Mouse (Mus musculus) heart, embryonic 13.5 days (tissue): ENCODE measurements around the gene Fig4. TPM values are rescaled to one million over a fixed set of nuclear protein-coding genes. Genes with fewer than 3 reads are reported as not detected.

Experiments used
- ATAC-seq: fragments of 200-750 bp; cut with Nextera tagmentation; 2 replicates; pipeline ENCODE4 v1.8.0; 2017; ENCODE audit warnings: moderate TSS enrichment; ENCODE audit not compliant: insufficient number of reproducible peaks, low FRiP score, low TSS enrichment; ENCODE audit errors: extremely low read depth
- H3K27ac ChIP-seq: fragments of 300-500 bp; sonication (generic); replicated peaks from 2 replicates; pipeline ENCODE4 v1.5.1; 2015; ENCODE audit warnings: moderate library complexity, mild to moderate bottlenecking, inconsistent platforms
- H3K27me3 ChIP-seq: fragments of 300-500 bp; sonication (generic); replicated peaks from 2 replicates; pipeline ENCODE4 v1.6.1; 2015; ENCODE audit warnings: mild to moderate bottlenecking, inconsistent platforms
- H3K36me3 ChIP-seq: fragments of 300-500 bp; sonication (generic); 2 replicates; pipeline ENCODE4 v1.6.1; 2015; ENCODE audit warnings: mild to moderate bottlenecking, inconsistent platforms
- H3K4me1 ChIP-seq: fragments of 300-500 bp; sonication (generic); 2 replicates; pipeline ENCODE4 v1.6.1; 2015; ENCODE audit warnings: inconsistent platforms
- H3K4me2 ChIP-seq: fragments of 300-500 bp; sonication (generic); 2 replicates; pipeline ENCODE4 v1.6.1; 2015; ENCODE audit warnings: inconsistent platforms, mild to moderate bottlenecking, moderate library complexity
- H3K4me3 ChIP-seq: fragments of 300-500 bp; sonication (generic); 2 replicates; pipeline ENCODE4 v1.5.1; 2015; ENCODE audit warnings: moderate library complexity, mild to moderate bottlenecking, inconsistent platforms
- H3K9ac ChIP-seq: fragments of 300-500 bp; sonication (generic); 2 replicates; pipeline ENCODE4 v1.6.1; 2015; ENCODE audit warnings: inconsistent platforms, mild to moderate bottlenecking, moderate library complexity
- H3K9me3 ChIP-seq: fragments of 300-500 bp; sonication (generic); 2 replicates; pipeline ENCODE4 v1.6.1; 2016; ENCODE audit warnings: inconsistent platforms
- WGBS: fragments of 180-500 bp; shearing (Covaris S2); methylation state at CpG from one replicate; pipeline ENCODE4 v1.1.7; 2015; ENCODE audit warnings: mixed read lengths; 5-methylcytosine and 5-hydroxymethylcytosine counted together
- polyA plus RNA-seq: library from polyadenylated mRNA; unstranded; fragments of >200 nt; fragmentation: Nextera tagmentation; extraction: Ambion mirVana; gene quantifications from 2 replicates; pipeline ENCODE4 v1.2.1, GENCODE M21; 2015

Gene Fig4
- polyA plus RNA-seq, 1 experiment from 2014 or later = 44.0 TPM

DNA sequence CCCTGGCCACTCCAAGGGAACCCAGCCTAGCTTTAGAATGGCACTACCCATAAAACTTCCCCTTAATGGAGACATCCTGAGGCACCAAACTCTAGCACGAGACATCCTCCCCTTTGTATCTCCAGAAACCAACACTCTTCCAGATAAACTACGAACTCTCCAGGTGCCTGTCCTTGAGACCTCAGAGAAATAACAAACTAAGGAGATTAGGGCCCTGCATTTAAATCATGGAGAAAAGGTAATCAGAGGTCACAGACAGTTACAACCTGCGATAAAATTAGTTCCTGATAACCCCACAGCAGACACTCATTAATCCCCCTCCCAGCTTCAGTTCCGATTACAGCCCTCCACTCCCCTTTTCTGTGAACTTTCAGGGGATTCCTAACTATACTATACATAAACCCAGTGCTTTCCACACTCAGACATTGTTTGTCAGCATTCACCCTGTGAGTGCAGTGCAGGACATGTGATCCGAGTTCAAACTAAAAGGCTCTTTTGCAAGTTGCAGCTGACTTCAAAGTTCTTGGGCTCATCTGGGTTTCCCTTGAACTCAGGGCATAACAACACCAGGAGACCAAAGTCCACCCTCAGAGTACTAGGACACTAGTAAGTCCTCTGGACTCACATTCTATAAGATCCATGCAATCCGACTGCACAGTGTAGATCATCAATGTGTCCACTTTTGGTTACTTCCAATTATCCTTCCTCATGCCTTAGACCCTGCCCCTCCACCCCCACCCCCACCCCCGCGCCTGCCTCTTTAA, 42.6 kb downstream of the Fig4 start:
- Histone ChIP-seq H3K4me3 (no peak overlapping the region), H3K4me2 (no peak overlapping the region), H3K27me3 (no peaks in the 10 kb centered on the region), H3K9me3 (no peaks in the 10 kb centered on the region), H3K4me1 (peaks cover 21% of the 10 kb centered on the region), H3K27ac (no peak overlapping the region), H3K9ac (0 out of 2 replicates have a peak overlapping the region, but pooled peaks have one; percentile 33), H3K36me3 (peaks cover 41% of the 10 kb centered on the region)
- WGBS = 29% methylated on average over 8 of the region's 8 CpGs
- no peak for ATAC-seq

DNA sequence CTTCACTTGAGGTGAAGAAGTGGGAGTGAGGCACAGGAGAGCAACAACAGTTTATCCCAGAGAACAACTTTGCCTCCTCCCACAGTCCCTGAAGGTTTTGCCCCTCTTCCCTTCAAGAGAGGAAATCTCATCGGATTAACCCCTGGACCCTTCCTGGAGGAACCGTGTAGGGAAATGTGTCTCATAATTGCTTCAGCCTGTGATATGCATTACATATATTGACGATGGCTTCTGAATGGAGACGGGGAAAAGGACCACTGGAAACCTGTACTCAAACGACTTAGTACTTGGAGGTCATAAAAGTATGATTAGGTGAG, 52.4 kb downstream of the Fig4 start:
- ATAC-seq = no peak
- H3K9ac ChIP-seq = no peak overlapping the region
- H3K27ac ChIP-seq = no peak overlapping the region
- H3K4me1 ChIP-seq = peaks cover 25% of the 10 kb centered on the region
- no peaks in the 10 kb centered on the region for H3K27me3 ChIP-seq
- no peaks in the 10 kb centered on the region for H3K9me3 ChIP-seq
- 77% methylated on average over 5 of the region's 5 CpGs for WGBS
- no peak overlapping the region for H3K4me3 ChIP-seq
- H3K36me3 ChIP-seq = peaks cover 67% of the 10 kb centered on the region
- H3K4me2 ChIP-seq = no peak overlapping the region

DNA sequence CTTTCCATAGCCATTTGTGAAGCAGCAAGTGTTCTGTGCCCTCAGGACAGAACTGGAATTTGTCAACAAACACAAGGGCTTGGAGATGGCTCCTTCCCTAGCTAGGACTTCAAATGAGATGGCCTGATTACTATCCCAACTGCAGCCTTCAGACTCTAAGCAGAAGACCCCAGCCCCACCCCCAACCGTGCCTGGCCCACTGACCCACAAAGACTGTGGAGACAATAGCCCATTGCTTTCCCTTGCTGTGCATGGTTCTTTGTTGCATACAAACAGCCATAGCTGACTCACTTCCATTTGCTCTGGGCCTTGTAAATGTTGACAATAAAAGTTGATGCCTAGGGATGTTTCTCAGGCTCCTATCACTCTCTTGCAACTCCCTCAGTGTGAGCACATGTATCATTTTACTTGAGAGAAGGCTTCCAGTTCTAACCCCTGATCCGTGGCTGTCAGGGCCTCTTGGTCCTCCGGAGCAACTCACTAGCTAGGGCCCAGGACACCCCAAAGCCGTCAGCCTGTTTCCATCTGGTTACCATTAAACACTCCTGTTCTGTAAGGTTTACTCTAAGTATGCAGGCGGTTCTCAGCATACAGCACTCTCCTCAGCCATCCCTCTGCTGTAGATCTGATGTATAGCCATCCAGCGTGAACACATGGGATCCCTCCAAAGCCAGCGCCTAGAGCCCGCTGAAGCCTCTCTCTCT, 52.9 kb downstream of the Fig4 start:
- ATAC-seq = no peak
- H3K36me3 ChIP-seq = peaks cover 62% of the 10 kb centered on the region
- H3K4me1 ChIP-seq = peaks cover 30% of the 10 kb centered on the region
- WGBS = 72% methylated on average over 8 of the region's 8 CpGs
- H3K9ac ChIP-seq = no peak overlapping the region
- no peaks in the 10 kb centered on the region for H3K9me3 ChIP-seq
- H3K4me3 ChIP-seq = no peak overlapping the region
- no peak overlapping the region for H3K4me2 ChIP-seq
- H3K27me3 ChIP-seq = no peaks in the 10 kb centered on the region
- no peak overlapping the region for H3K27ac ChIP-seq

DNA sequence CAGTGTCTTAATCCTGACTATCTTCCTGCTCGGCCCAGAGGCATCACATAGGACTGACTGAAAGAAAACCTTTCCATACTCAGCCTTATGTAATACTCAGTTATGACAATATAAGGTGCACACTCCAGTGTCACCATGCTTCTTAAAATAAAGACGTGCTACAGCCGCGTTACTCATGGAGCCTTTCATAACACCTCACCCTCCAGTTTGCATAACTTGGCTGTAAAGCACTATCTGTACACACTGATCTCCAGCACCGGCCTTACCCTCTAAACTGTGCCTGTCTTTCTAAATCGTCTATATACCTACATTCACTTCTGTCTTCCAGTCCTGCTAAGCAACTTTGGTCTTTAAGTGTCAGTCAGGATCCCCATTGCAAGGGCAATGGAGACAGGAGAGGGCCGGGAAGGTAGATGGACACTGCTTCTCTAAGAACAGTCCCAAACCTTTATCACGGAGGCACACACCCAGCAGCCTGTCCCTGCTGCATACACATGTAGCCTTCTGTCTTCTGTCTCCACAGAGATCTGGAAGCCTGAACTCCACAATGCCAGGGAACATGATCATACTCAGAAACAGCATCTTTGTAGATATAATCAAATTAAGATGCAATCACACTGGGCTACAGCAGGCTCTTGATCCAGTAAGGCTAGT, 53.9 kb downstream of the Fig4 start:
- H3K9ac ChIP-seq = no peak overlapping the region
- WGBS = 72% methylated on average over 8 of the region's 8 CpGs
- H3K4me1 ChIP-seq = peaks cover 33% of the 10 kb centered on the region
- H3K27me3 ChIP-seq = no peaks in the 10 kb centered on the region
- ATAC-seq = no peak
- H3K4me2 ChIP-seq = no peak overlapping the region
- H3K36me3 ChIP-seq = peaks cover 57% of the 10 kb centered on the region
- no peak overlapping the region for H3K27ac ChIP-seq
- H3K4me3 ChIP-seq = no peak overlapping the region
- H3K9me3 ChIP-seq = no peaks in the 10 kb centered on the region

DNA sequence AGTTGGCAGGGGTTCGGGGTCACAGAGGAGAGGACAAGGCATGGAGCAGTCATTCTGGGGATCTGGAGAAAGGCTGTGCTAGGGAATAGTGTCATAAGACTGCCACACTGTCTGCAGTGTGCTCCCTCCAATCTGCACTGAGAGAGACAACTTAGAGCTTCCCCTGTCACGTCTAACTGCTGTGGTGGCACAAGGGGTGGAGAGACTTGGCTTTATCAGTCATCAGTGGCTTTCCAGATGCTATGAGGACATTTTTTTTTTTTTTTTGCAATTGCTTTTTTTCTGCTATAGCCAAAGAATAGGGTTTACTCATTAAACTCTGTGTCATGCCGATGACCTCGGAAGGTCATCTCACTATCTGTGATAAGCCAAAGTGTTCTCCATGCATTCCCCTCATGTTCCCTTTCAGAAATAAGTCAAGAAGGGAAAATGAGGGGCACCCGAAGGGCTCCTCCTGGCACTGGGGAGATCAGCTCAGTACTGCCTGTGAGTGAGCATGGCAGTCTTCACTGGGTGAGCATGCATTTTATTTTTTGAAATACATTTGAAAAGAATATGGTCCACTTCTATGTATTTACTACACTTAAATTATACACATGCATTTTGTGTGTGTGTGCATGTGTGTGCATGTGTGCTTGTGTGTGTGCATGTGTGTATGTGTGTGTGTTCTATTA, 55.1 kb downstream of the Fig4 start:
- H3K9ac ChIP-seq = no peak overlapping the region
- no peak overlapping the region for H3K27ac ChIP-seq
- ATAC-seq = no peak
- H3K4me2 ChIP-seq = no peak overlapping the region
- no peaks in the 10 kb centered on the region for H3K27me3 ChIP-seq
- peaks cover 33% of the 10 kb centered on the region for H3K4me1 ChIP-seq
- peaks cover 59% of the 10 kb centered on the region for H3K36me3 ChIP-seq
- WGBS = 63% methylated on average over 5 of the region's 5 CpGs
- no peak overlapping the region for H3K4me3 ChIP-seq
- H3K9me3 ChIP-seq = no peaks in the 10 kb centered on the region

DNA sequence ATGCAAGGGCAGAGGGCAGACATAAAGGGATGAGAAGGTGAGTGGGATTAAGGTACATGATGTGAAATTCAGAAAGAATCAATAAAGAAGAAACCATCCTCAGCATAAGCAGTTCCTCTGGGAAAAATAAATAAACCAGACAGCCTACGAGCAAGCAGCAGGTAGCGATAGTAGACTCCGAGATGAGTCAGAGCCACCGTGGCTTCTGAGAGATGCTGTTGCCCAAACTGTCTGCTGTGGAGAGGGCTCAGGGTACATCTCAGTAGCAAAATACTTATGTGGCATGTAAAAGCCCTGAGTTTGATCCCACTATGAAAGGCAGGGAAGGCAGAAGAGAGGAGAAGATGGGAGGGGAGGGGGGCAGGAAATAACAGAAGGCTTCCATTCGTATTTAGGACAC, 56.9 kb downstream of the Fig4 start:
- Histone ChIP-seq H3K27ac (no peak overlapping the region), H3K9ac (no peak overlapping the region), H3K4me3 (no peak overlapping the region), H3K4me2 (no peak overlapping the region), H3K9me3 (no peaks in the 10 kb centered on the region), H3K27me3 (no peaks in the 10 kb centered on the region), H3K36me3 (peaks cover 43% of the 10 kb centered on the region), H3K4me1 (peaks cover 43% of the 10 kb centered on the region)
- WGBS = 68% methylated on average over 5 of the region's 5 CpGs
- no peak for ATAC-seq

DNA sequence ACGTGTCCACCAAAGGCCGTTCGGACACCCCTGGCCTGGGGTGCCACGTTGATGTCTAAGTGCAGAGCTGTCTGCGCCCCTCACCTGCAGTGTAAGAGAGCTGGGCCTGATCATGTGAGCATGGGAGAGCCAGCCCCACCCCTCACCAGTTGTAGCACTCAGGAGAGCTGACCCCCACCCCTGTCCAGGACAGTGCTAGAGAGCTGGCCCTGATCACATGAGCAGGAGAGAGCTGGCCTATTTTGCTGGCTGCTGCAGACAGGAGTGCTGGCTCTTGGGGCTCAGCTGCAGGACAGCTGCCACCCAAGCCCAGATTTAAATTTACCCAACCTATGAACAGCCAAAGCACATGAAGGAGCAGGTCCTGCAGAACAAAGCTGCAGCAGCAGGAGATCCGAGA, 57.6 kb downstream of the Fig4 start:
- peaks cover 49% of the 10 kb centered on the region for H3K4me1 ChIP-seq
- ATAC-seq = 0 out of 2 replicates have a peak, but pooled peaks have one; percentile 5
- H3K9ac ChIP-seq = no peak overlapping the region
- no peaks in the 10 kb centered on the region for H3K9me3 ChIP-seq
- no peak overlapping the region for H3K4me2 ChIP-seq
- no peak overlapping the region for H3K27ac ChIP-seq
- no peak overlapping the region for H3K4me3 ChIP-seq
- peaks cover 38% of the 10 kb centered on the region for H3K36me3 ChIP-seq
- WGBS = 76% methylated on average over 6 of the region's 6 CpGs
- H3K27me3 ChIP-seq = no peaks in the 10 kb centered on the region

DNA sequence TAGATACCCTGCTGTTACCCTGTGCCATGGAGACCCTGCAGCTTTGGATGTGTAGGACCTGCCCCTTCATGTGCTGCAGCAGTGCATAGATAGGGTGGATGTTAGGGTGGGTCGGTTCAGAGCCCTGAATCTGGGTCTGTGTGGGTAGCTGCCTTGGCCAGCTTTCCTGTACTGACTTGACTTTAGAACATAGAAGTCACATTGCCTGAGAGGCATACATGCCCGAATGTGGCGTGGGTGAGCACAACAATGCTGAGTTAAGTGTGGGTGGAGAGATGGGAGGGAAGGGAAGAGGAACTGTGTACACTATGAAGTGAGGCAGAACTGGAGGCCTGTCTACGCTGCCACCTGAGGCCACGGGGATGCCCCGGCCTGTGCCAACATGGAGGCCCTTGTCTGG, 58.0 kb downstream of the Fig4 start:
- ATAC-seq = no peak
- no peak overlapping the region for H3K9ac ChIP-seq
- no peaks in the 10 kb centered on the region for H3K9me3 ChIP-seq
- peaks cover 51% of the 10 kb centered on the region for H3K4me1 ChIP-seq
- no peak overlapping the region for H3K4me3 ChIP-seq
- no peak overlapping the region for H3K4me2 ChIP-seq
- no peak overlapping the region for H3K27ac ChIP-seq
- no peaks in the 10 kb centered on the region for H3K27me3 ChIP-seq
- H3K36me3 ChIP-seq = peaks cover 38% of the 10 kb centered on the region
- WGBS = 82% methylated on average over 6 of the region's 6 CpGs

DNA sequence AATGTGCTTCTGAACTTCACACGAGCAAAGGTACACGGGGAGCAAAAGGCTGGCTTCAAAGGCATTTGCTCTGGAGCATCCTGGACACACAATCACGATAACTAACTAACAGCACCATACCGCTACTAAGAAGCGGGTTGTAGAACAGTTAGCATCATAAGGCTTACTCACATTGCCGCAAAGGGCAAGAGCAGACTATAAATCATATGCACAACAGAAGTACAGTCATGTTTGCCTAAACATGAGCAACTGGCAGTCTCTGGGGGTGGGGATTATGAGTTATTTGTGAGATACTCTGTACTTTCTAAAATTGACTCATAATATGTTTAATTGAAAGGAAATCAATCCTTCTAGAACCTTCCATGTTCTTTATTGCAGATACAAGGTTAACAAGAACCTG, 59.1 kb downstream of the Fig4 start:
- Histone ChIP-seq H3K9me3 (no peaks in the 10 kb centered on the region), H3K4me1 (peaks cover 46% of the 10 kb centered on the region), H3K4me2 (no peak overlapping the region), H3K9ac (no peak overlapping the region), H3K27ac (no peak overlapping the region), H3K36me3 (peaks cover 39% of the 10 kb centered on the region), H3K27me3 (no peaks in the 10 kb centered on the region), H3K4me3 (no peak overlapping the region)
- WGBS = 89% methylated on average over 6 of the region's 6 CpGs
- ATAC-seq = no peak

DNA sequence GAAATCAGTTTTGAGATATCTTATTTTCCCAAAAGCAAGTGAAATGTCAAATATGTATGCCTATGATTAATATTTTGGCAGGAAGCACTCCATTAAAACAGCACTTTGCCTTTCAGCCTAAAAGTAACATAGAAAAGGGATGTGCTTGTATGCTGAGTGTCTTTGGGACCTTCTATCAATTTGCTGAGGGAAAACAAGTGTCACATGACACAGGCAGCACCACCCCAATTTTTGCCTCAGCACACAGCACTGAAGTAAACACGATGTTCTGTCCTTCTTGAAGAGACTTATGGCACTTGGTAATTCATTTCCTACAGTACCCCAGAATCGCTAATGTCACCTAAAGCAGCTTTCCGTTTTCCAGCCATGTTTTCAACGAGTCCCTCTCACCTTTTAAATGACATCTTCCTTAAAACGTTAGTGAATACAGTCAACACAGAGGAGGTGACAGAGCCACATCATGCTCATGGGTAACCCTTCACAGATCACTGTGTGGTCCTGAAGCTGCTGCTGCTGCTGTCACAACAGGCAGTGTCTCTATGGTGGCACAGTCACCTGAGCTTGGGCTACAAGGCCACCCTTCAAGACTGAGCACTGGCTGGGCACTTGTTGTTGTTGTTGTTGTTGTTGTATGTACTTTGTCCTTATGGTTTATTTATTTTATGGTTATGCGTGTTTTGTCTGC, 61.4 kb downstream of the Fig4 start:
- Histone ChIP-seq H3K9me3 (no peaks in the 10 kb centered on the region), H3K27ac (peak overlapping the region; percentile 73), H3K9ac (no peak overlapping the region), H3K4me1 (peaks cover 27% of the 10 kb centered on the region), H3K4me3 (no peak overlapping the region), H3K27me3 (no peaks in the 10 kb centered on the region), H3K4me2 (0 out of 2 replicates have a peak overlapping the region, but pooled peaks have one; percentile 3), H3K36me3 (peaks cover 47% of the 10 kb centered on the region)
- 67% methylated on average over 6 of the region's 6 CpGs for WGBS
- no peak for ATAC-seq

DNA sequence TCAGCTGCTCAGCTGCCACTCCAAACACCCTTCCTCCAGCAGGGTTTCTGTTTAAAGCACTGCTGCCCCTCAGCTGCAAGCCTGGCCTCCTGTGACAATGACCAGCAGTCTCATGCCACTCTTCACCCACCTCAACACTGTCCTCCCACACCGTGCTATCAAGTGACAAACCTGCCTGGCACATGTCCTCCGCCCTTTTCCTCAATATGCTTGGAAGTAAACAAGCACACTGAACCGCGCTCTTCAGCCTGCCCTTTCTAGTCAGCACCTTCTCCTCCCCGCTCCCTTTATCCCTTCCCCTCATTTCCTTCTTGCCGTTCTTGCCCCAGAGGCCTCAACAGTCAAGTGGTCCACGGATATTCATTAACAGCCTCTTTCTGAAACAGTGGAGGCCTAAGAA, 62.0 kb downstream of the Fig4 start:
- Histone ChIP-seq H3K9ac (no peak overlapping the region), H3K9me3 (no peaks in the 10 kb centered on the region), H3K4me1 (peaks cover 27% of the 10 kb centered on the region), H3K27ac (peak overlapping the region; percentile 73), H3K36me3 (peaks cover 49% of the 10 kb centered on the region), H3K27me3 (no peaks in the 10 kb centered on the region), H3K4me2 (0 out of 2 replicates have a peak overlapping the region, but pooled peaks have one; percentile 3), H3K4me3 (no peak overlapping the region)
- WGBS = 23% methylated on average over 7 of the region's 7 CpGs
- ATAC-seq = peak; percentile 47; the same call in 1 of the 2 replicates
